Mouse (Mus musculus): ENCODE measurements at regions not wholly inside any gene's neighbourhood (a gene's known extent, or its start where the extent isn't known, plus 50 kb on each side); places are given as distances from the start of the nearest gene placed in this dataset.

- DNase-seq (ENCODE audit: low read depth, low spot score): no peak
Measured at GRCm38 (mm10) chr2:137706528-137706988, 549.8 kb upstream of the Btbd3 start.

DNA sequence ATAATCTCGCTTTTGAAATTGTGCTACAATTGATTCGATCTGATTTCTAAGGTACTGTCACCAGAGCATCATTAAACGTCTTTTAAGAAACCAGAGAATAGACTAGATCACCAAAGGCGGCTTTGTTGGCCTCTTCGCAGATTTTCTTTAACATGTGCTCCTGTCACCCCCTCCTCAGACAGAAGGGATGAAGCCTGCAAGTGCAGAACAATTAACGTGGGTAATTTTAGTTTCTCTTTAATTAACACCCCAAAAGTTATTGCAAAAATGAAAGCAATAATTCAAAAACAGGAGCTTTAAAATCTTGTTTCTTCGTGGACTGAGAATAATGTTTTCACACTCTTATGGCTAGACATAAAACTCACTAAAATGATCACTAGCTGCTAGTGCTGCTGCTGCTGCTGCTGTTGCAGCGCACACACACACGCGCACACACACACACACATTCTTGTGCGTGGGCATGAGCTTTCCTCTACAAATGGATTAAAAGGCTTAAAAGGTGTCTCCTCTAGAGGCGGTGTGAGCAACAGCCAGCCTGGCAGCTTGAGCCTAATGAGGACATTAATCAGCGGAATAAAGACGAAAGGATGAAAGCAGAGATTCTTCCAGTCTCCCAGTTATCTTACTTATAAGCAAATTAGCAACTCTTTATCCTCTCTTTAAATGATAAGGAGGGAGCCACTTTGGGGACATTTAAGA, 550.5 kb upstream of the Btbd3 start:
- DNase-seq (ENCODE audit: low read depth, low spot score): no peak

- DNase-seq (ENCODE audit: low read depth, low spot score): no peak
Measured at GRCm38 (mm10) chr2:137704948-137705723, 551.2 kb upstream of the Btbd3 start.

DNA sequence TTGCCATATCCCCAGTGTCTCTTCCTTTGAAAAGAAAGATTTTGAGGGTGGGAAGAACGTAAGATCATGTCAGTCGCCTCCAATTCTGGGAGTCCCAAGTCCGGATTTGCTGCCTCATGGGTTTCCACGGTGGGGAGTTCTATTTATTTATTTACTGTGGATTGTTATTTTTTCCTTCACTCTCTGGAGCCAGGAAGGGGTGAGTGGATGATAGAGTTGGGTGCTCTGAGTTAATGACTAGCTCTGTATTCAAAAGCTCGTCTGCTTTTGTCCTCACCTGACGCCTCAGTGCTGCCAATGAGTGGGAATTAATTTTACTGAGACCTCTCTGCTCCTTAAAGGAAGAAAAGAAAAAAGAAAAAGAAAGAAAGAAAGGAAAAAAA, 551.8 kb upstream of the Btbd3 start:
- DNase-seq (ENCODE audit: low read depth, low spot score): no peak

DNA sequence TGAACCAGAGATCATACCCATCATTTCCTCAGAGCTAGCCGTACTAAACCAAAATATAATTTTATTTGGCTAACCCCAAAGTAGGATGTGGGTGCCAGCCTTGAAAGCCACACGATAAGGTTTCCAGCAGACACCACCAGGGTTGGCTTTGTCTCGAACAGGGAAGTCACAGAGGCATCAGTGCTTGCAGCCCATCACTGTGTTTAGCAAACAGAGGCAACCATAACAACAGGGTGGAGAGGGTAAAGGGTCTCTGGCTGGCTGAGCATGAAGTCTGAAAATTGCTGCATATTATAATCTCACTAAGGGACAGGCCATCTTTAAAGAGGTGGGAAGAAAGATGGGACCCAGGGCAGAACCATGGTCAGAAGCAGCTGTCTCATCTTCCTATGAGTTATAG, 552.3 kb upstream of the Btbd3 start:
- no peak for DNase-seq (ENCODE audit: low read depth, low spot score)

- DNase-seq (ENCODE audit: low read depth, low spot score): no peak
Measured at GRCm38 (mm10) chr2:137695885-137696284, 560.5 kb upstream of the Btbd3 start.

GRCm38 (mm10) chr2:137694020-137694419, 562.3 kb upstream of the Btbd3 start:
- DNase-seq (ENCODE audit: low read depth, low spot score): no peak

DNA sequence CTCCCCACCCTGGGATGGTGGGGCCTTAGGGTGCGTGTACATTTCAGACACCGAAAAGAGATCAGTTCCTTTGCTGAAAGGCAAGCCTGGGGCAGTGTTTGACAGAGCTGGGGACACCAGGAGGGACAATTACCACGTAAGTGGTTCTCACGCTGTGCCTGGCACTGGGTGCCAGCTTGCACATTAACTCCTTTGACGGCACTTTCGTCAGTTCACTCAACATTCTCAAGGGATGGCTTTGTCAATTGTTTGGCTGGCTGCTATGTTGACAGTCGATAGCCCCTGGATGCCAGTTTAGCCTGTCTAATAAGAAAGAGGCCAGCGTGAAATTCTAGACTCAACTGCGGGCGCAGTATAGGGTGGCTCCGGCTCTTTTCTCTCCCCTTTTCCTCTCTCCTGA, 569.2 kb upstream of the Btbd3 start:
- DNase-seq (ENCODE audit: low read depth, low spot score): no peak

DNA sequence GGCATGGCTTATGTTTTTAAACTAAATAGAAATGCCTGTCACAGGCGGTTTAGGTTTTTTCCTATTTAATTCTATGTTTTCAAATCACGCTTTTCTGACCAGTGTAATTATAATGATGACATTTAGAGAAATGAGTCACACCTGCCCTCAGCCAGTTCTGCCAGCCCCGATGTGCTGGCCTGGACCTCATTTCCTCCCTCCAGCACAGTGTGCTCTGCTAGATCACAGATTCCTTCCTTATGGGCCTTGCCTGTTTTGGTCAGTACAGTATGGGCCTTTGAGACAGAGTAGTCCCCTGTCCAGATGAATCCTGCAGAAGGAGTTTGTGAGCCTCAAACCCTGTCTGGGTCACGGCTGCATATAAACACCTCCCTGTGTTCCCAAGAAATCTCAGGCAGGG, 569.6 kb upstream of the Btbd3 start:
- DNase-seq (ENCODE audit: low read depth, low spot score): no peak

DNA sequence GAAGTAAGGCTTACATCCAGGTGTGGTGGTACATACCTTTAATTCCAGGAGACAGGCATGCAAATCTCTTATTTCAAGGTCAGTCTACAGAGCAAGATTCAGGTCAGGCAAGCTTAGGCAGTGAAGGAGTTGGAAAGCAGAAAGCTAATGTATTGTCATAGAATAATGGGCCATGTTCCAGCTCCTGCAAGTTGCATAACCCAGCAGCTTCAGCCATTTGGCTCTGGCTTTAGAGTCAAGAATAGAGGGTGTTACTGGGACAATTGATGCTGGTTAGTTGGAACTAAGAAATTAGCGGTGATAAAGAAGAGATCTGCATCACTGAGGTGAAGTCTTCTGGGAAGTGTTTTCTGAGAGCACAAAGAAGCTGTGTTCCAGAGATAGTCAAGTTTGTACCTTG, 565.3 kb upstream of the Jag1 start:
- DNase-seq (ENCODE audit: low read depth, low spot score): no peak

- no peak for DNase-seq (ENCODE audit: low read depth, low spot score)
Measured at GRCm38 (mm10) chr2:137663171-137663570, 546.7 kb upstream of the Jag1 start.

GRCm38 (mm10) chr2:137662216-137662615, 545.8 kb upstream of the Jag1 start:
- DNase-seq (ENCODE audit: low read depth, low spot score): no peak

DNA sequence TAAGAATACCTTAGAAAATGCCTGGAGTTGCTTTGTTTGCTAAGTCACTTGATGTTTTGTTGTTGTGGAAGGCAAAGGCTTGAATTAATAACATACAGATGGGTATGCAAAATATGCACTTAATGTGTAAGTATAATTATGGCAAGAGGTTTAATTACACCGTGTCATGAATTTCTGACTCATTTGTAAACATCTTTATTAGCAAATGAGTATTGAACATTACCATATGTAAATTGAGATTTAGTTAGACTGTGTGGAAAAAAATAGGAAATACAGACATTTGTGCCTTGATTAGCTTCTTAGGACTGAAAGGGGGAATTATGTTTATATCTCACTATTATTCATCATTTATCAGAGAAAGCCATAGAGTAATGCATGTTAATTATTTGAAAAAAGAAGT, 544.0 kb upstream of the Jag1 start:
- DNase-seq (ENCODE audit: low read depth, low spot score): no peak

GRCm38 (mm10) chr2:137654296-137654695, 537.9 kb upstream of the Jag1 start:
- DNase-seq (ENCODE audit: low read depth, low spot score): no peak

GRCm38 (mm10) chr2:137644160-137644559, 527.7 kb upstream of the Jag1 start:
- DNase-seq (ENCODE audit: low read depth, low spot score): no peak

- DNase-seq (ENCODE audit: low read depth, low spot score): no peak
Measured at GRCm38 (mm10) chr2:137643269-137644055, 527.0 kb upstream of the Jag1 start.

DNA sequence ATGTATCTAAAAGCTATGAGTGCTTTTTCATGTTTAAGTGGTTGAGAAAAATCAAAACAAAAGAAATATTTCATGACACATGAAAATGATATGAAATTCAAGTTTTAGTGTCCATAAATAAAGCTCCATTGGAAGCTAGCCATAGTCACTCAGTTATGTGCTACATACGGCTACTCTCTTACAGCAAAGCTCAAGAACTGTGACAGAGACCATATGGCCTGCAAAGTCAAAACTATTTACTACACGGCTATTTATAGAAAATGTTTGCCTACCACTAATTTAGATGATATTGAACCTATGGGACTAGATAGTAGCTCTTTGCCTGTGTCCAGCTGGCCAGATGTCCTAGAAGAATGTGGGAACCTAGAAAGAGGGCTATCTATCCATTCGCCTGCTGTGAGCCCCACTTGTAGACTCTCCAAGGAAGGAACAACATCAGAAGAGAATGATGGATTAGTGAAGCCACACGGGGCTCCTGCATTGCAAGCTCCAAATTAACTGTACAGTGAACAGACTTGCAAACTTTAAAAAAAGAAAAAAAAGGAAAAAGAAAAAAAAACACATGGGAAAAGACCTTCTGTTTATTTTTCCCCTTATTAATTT, 518.7 kb upstream of the Jag1 start:
- DNase-seq (ENCODE audit: low read depth, low spot score): no peak

- DNase-seq (ENCODE audit: low read depth, low spot score): no peak
Measured at GRCm38 (mm10) chr2:137616637-137617036, 500.2 kb upstream of the Jag1 start.

DNA sequence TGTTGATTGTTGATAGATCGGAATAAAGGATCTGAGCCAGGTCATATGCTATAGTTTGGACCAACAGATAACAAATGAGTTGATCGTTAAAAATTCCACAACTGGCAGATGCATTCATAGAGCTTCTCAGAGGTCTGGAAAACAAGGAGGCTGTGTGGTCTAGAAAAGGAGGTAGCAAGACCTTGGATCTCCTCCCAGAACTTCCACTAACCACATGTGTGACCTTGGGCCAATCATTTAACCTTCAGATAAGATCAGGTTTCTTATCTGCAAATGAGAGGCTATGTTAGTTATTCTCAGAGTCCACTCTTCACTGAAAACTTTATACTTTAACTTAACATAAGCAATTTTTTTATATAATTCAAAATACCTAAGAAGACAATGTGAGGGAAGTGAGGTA, 497.3 kb upstream of the Jag1 start:
- no peak for DNase-seq (ENCODE audit: low read depth, low spot score)

DNA sequence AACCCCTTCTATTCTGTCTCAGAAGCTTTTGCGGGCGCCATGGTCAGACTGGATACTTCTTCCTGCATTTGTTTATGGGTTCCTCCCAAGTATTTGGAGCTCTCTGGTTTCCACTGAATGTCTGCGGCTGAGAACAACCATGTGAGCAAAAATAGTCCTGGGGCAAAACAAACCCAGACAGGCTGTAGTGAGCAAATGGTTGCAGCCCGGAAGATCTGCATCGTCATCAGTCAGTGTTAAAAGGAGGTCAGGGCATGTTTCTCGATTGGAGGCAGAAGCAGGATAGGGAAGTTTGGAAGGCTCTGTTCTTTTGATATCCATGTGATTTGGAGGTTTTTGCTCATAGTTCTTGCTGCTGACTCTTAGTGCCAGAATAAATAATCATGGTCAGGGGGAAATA, 492.1 kb upstream of the Jag1 start:
- no peak for DNase-seq (ENCODE audit: low read depth, low spot score)

DNA sequence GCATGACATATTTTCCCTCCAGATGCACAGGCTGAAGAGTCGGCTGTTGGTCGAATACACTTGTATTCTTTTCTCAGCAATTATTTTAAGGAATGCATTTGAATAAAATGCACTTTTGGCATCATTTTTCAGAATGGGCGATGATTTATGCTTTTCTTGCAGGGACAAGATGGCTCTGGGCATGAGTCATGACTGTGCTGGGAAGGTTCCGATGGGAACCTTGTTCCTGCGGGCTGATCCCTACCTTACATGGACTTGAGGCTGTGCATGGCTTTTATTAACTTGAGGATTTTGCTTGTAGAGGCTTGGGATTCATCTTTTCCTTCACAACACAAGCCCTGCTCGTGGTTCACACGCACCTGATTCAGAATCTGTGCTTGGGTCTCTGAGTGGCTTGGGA, 481.7 kb upstream of the Jag1 start:
- no peak for DNase-seq (ENCODE audit: low read depth, low spot score)

- DNase-seq (ENCODE audit: low read depth, low spot score): no peak
Measured at GRCm38 (mm10) chr2:137594509-137594908, 478.1 kb upstream of the Jag1 start.
